ENCODE assay signal across 9 mouse cellular contexts in the genomic region with DNA sequence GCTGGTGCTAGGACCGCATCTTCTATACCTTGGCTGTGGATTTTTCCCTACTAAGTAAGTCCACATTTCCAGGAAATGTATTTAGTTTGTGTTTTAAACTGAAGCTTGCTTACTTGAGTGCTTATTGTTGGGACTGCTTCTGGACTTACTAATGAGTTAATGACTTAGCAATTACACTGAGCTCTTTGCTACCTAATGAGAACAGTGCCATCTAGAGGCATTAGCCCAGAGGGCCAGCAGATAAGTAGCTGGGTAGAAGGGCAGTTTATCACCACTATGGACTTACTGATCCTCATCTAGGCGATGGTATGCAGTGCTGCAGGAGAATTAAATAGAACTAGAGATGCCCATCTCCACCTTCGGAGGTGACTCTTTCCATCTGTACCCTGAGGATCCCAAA. TPM values are rescaled to one million over a fixed set of nuclear protein-coding genes. Genes with fewer than 3 reads are reported as not detected.
DNase-seq lines count a peak whose midpoint lies in the region; ATAC-seq and TF ChIP-seq lines count a peak whose summit lies in the region.
"Had no signal": no experiment of that assay in that cellular context is flagged by ENCODE, and none has a peak within 500 bp of the region (broad histone marks: within the 10 kb centered on the region; RNA-seq: fewer than 3 reads in every experiment).

No protein-coding gene starts in this region.

- H3K4me3 ChIP-seq in kidney, adult 2 months (ENCODE audit: insufficient read depth, low read depth, low read length): no peak overlapping the region
- H3K4me3 ChIP-seq in kidney, embryonic 16.5 days (ENCODE audit: low read length): no peak overlapping the region
- no peak overlapping the region for H3K4me3 ChIP-seq in ES-E14 (ENCODE audit: insufficient read depth in 1 of 2, low read depth in 1 of 2, low read length in 2 of 2, poor library complexity in 1 of 2, severe bottlenecking in 1 of 2)
- no peak overlapping the region for H3K4me3 ChIP-seq in lung, embryonic 14.5 days (ENCODE audit: low read depth, low read length)
- H3K4me3 ChIP-seq: embryonic facial prominence, embryonic 15.5 days had no signal

- no peaks in the 10 kb centered on the region for H3K36me3 ChIP-seq in kidney, adult 2 months (ENCODE audit: control insufficient read depth, insufficient read depth, low read length)
- peaks cover 9% of the 10 kb centered on the region for H3K36me3 ChIP-seq in kidney, embryonic 16.5 days (ENCODE audit: insufficient read depth, low read length)
- no peaks in the 10 kb centered on the region; the same call in 1 of the 2 replicates for H3K36me3 ChIP-seq in ES-E14 (ENCODE audit: control insufficient read depth, insufficient read depth, low read length, poor library complexity, severe bottlenecking)
- H3K36me3 ChIP-seq in lung, embryonic 14.5 days (ENCODE audit: insufficient read depth): peaks cover 10% of the 10 kb centered on the region; the same call in 1 of the 2 replicates

- DNase-seq in kidney, adult 2 months: peak; percentile 61
- peak; percentile 11 for DNase-seq in ES-E14 (ENCODE audit: low read depth, low spot score)
- peak; percentile 19 for DNase-seq in c-Kit-positive CD71-positive TER-119-positive erythroid progenitor cells, embryonic 14.5 days (ENCODE audit: low spot score)
- peak; percentile 42 for DNase-seq in lung, embryonic 14.5 days
- no peak for DNase-seq in right cerebral cortex, postnatal 10 days (ENCODE audit: low spot score in 2 of 2)
- no peak for DNase-seq in frontal cortex, postnatal 14 days (ENCODE audit: low spot score in 2 of 2)
- no peak for DNase-seq in urinary bladder, postnatal 25 days (ENCODE audit: low spot score)

- no peaks in the 10 kb centered on the region for H3K4me1 ChIP-seq in kidney, adult 2 months (ENCODE audit: control insufficient read depth, insufficient read depth, low read length)
- no peaks in the 10 kb centered on the region for H3K4me1 ChIP-seq in kidney, embryonic 16.5 days (ENCODE audit: insufficient read depth, low read length)
- no peaks in the 10 kb centered on the region for H3K4me1 ChIP-seq in ES-E14 (ENCODE audit: control insufficient read depth in 2 of 2, insufficient read depth in 2 of 2, low read length in 2 of 2, poor library complexity in 1 of 2)
- H3K4me1 ChIP-seq in lung, embryonic 14.5 days (ENCODE audit: insufficient read depth): no peaks in the 10 kb centered on the region
- H3K4me1 ChIP-seq: embryonic facial prominence, embryonic 15.5 days had no signal

- H3K27me3 ChIP-seq in kidney, adult 2 months (replicated peaks; ENCODE audit: control insufficient read depth, insufficient read depth, low read length): no peaks in the 10 kb centered on the region
- no peaks in the 10 kb centered on the region for H3K27me3 ChIP-seq in kidney, embryonic 16.5 days (ENCODE audit: insufficient read depth, low read length)
- no peaks in the 10 kb centered on the region for H3K27me3 ChIP-seq in lung, embryonic 14.5 days (ENCODE audit: insufficient read depth, low read length)
- H3K27me3 ChIP-seq: embryonic facial prominence, embryonic 15.5 days had no signal

- 83% methylated on average over 3 of the region's 3 CpGs for WGBS in kidney, adult 2 months
- 82% methylated on average over 3 of the region's 3 CpGs for WGBS in kidney, embryonic 16.5 days
- WGBS in lung, embryonic 14.5 days: 77% methylated on average over 3 of the region's 3 CpGs

- no peak overlapping the region for H3K4me2 ChIP-seq in kidney, embryonic 16.5 days (replicated peaks; ENCODE audit: low read depth, low read length)
- H3K4me2 ChIP-seq in lung, embryonic 14.5 days: no peak overlapping the region
- H3K4me2 ChIP-seq: embryonic facial prominence, embryonic 15.5 days had no signal

- H3K9ac ChIP-seq in kidney, embryonic 16.5 days (replicated peaks; ENCODE audit: low read length): no peak overlapping the region
- no peak overlapping the region for H3K9ac ChIP-seq in ES-E14 (ENCODE audit: insufficient read depth, low read depth, low read length, poor library complexity, severe bottlenecking)
- H3K9ac ChIP-seq in lung, embryonic 14.5 days: no peak overlapping the region
- H3K9ac ChIP-seq: embryonic facial prominence, embryonic 15.5 days had no signal

- TF ChIP-seq POLR2A in kidney, adult 2 months (IDR thresholded peaks at IDR 0.05; ENCODE audit: low read depth, low read length): no peak

- peak; percentile 51 for TF ChIP-seq CTCF in kidney, adult 2 months (conservative IDR thresholded peaks at IDR 0.05; ENCODE audit: insufficient read depth, insufficient read length, low read depth, low read length)
- TF ChIP-seq CTCF in lung, embryonic 14.5 days (IDR thresholded peaks at IDR 0.05; ENCODE audit: low read depth): peak; percentile 53

- H3K9me3 ChIP-seq in kidney, embryonic 16.5 days (ENCODE audit: low read length): no peaks in the 10 kb centered on the region
- no peaks in the 10 kb centered on the region for H3K9me3 ChIP-seq in ES-E14 (ENCODE audit: control insufficient read depth, insufficient read depth, low read depth, low read length)
- no peaks in the 10 kb centered on the region for H3K9me3 ChIP-seq in lung, embryonic 14.5 days (ENCODE audit: low read depth, low read length)
- H3K9me3 ChIP-seq: embryonic facial prominence, embryonic 15.5 days had no signal

- no peak for ATAC-seq in kidney, embryonic 16.5 days (ENCODE audit: low FRiP score, low TSS enrichment)
- no peak for ATAC-seq in lung, embryonic 14.5 days (ENCODE audit: insufficient read depth)

- in situ Hi-C loops in ES-E14 (cut with MboI; ENCODE audit: low sequenced_read_pairs in 2 of 2, unreplicated experiment in 2 of 2): no loop called here

- H3K27ac ChIP-seq in kidney, adult 2 months (ENCODE audit: insufficient read depth, low read depth, low read length): no peak overlapping the region
- H3K27ac ChIP-seq in kidney, embryonic 16.5 days (ENCODE audit: low read length): no peak overlapping the region
- no peak overlapping the region for H3K27ac ChIP-seq in ES-E14 (ENCODE audit: insufficient read depth, low read depth, low read length, poor library complexity, severe bottlenecking)
- no peak overlapping the region for H3K27ac ChIP-seq in lung, embryonic 14.5 days (ENCODE audit: low read depth)
- H3K27ac ChIP-seq: embryonic facial prominence, embryonic 15.5 days had no signal

TF ChIP-seq in ES-E14, 5 proteins besides CTCF, POLR2A, EP300 and RAD21:
- no peak for TF ChIP-seq MAFK (IDR thresholded peaks at IDR 0.05; ENCODE audit: insufficient read depth, low read depth, low read length)
- TF ChIP-seq CHD2 (IDR thresholded peaks at IDR 0.05; ENCODE audit: low read depth, low read length): no peak
- TF ChIP-seq ZNF384 (IDR thresholded peaks at IDR 0.05; ENCODE audit: low read depth, low read length): no peak
- no peak for TF ChIP-seq HCFC1 (IDR thresholded peaks at IDR 0.05; ENCODE audit: borderline replicate concordance, insufficient read depth, low read length)
- no peak for TF ChIP-seq ZC3H11A (IDR thresholded peaks at IDR 0.05; ENCODE audit: borderline replicate concordance, low read depth, low read length)

RNA-seq across cellular contexts. Expression of gene Ldah, which starts 24.8 kb away (rescaled TPM):
- polyA plus RNA-seq in kidney, adult 2 months (2012; rRNA removed): 36.5 and 40.0 TPM in 2 replicates
- 51.5 and 57.5 TPM in 2 replicates for polyA plus RNA-seq in kidney, embryonic 16.5 days (2015; fragmentation: Nextera tagmentation; extraction: Ambion mirVana)
- total RNA-seq in ES-E14 (2012; rRNA removed): 20.1 and 27.4 TPM in 2 replicates
- 48.5 and 56.6 TPM in 2 replicates for polyA plus RNA-seq in lung, embryonic 14.5 days (2014; fragmentation: Nextera tagmentation; extraction: Ambion mirVana)

Comparison
In these comparisons a context has a peak if more than half of its experiments do, and no peak if none do; other contexts are left out.
1. DNase-seq: peak in kidney, adult 2 months (single experiment), ES-E14 (single experiment), c-Kit-positive CD71-positive TER-119-positive erythroid progenitor cells, embryonic 14.5 days (single experiment) and lung, embryonic 14.5 days (single experiment); none in right cerebral cortex, postnatal 10 days (0 of 2), frontal cortex, postnatal 14 days (0 of 2) and urinary bladder, postnatal 25 days (single experiment).